In the genomic region with DNA sequence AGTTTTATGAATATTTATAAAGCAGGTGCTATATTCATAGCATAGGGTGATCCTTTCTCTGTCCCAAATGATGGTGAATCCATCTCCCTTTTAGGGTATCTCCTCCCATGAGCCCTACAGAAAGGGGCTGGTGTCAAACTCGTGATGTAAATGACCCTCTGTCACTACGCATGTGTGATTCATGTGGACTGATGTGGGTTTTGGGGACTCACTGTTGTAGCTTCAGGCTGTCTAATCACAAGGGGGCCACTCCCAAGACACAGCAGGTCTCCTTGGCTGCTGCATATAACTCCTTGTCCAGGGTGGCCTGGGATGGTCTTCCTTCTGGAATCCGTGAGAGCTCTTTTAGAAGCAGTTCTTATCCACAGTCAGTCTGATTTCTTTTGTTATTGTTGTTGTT, we compare ENCODE assay signal across 23 mouse cellular contexts. TPM values are rescaled to one million over a fixed set of nuclear protein-coding genes. Genes with fewer than 3 reads are reported as not detected.
DNase-seq lines count a peak whose midpoint lies in the region; ATAC-seq and TF ChIP-seq lines count a peak whose summit lies in the region.
"Had no signal": no experiment of that assay in that cellular context is flagged by ENCODE, and none has a peak within 500 bp of the region (broad histone marks: within the 10 kb centered on the region; RNA-seq: fewer than 3 reads in every experiment).

No protein-coding gene starts in this region.

- H3K4me2 ChIP-seq in liver, embryonic 12.5 days = 0 out of 2 replicates have a peak overlapping the region, but pooled peaks have one; percentile 9
- no peak overlapping the region for H3K4me2 ChIP-seq in liver, postnatal 0 days (ENCODE audit: low read depth, low read length)
- no peak overlapping the region for H3K4me2 ChIP-seq in liver, embryonic 16.5 days (ENCODE audit: low read depth, low read length)
- H3K4me2 ChIP-seq: embryonic facial prominence, embryonic 13.5 days; heart, embryonic 13.5 days; hindbrain, embryonic 15.5 days had no signal

- 0 out of 2 replicates have a peak overlapping the region, but pooled peaks have one; percentile 2 for H3K9ac ChIP-seq in liver, embryonic 12.5 days
- H3K9ac ChIP-seq in liver, postnatal 0 days (replicated peaks) = no peak overlapping the region
- peak overlapping the region; percentile 45 for H3K9ac ChIP-seq in ES-Bruce4 (ENCODE audit: low read depth, poor library complexity, severe bottlenecking)
- no peak overlapping the region for H3K9ac ChIP-seq in liver, embryonic 16.5 days (ENCODE audit: low read depth, low read length)
- H3K9ac ChIP-seq: hindbrain, embryonic 15.5 days had no signal

- peak; percentile 57 for ATAC-seq in liver, embryonic 12.5 days
- no peak for ATAC-seq in liver, postnatal 0 days
- ATAC-seq in liver, embryonic 16.5 days (ENCODE audit: low read depth) = no peak
- ATAC-seq: activated CD4-positive, CD25-positive, alpha-beta regulatory T cell, adult 4 months; forebrain, embryonic 14.5 days had no signal

- no peaks in the 10 kb centered on the region for H3K27me3 ChIP-seq in liver, embryonic 12.5 days (replicated peaks)
- no peaks in the 10 kb centered on the region for H3K27me3 ChIP-seq in liver, postnatal 0 days (ENCODE audit: insufficient read depth, low read length)
- no peaks in the 10 kb centered on the region for H3K27me3 ChIP-seq in ES-Bruce4 (ENCODE audit: control insufficient read depth, insufficient read depth, low read length, poor library complexity, severe bottlenecking)
- no peaks in the 10 kb centered on the region for H3K27me3 ChIP-seq in liver, embryonic 16.5 days (ENCODE audit: control insufficient read depth, insufficient read depth, low read depth, low read length)
- H3K27me3 ChIP-seq: CH12.LX; embryonic facial prominence, embryonic 13.5 days; heart, embryonic 13.5 days; hindbrain, embryonic 15.5 days had no signal

- peak overlapping the region; percentile 18; the same call in 1 of the 2 replicates for H3K27ac ChIP-seq in liver, embryonic 12.5 days
- H3K27ac ChIP-seq in liver, postnatal 0 days (ENCODE audit: low read depth) = no peak overlapping the region
- H3K27ac ChIP-seq in ES-Bruce4 (ENCODE audit: insufficient read depth, low read length) = peak overlapping the region; percentile 99
- H3K27ac ChIP-seq in liver, embryonic 16.5 days (ENCODE audit: low read length) = 0 out of 2 replicates have a peak overlapping the region, but pooled peaks have one; percentile 13
- H3K27ac ChIP-seq: heart, embryonic 13.5 days; hindbrain, embryonic 15.5 days had no signal

- WGBS in liver, embryonic 12.5 days (ENCODE audit: insufficient replicate concordance) = 62% methylated on average over 3 of the region's 3 CpGs
- whole genome bisulfite sequencing in liver, postnatal 0 days (ENCODE audit: insufficient replicate concordance) = 77% methylated on average over 3 of the region's 3 CpGs
- 55% methylated on average over 3 of the region's 3 CpGs for WGBS in liver, embryonic 16.5 days (ENCODE audit: insufficient replicate concordance)

- intact Hi-C loops in left cerebral cortex, postnatal 4 days (cut with DNase I) = no loop called here

- peaks cover 34% of the 10 kb centered on the region for H3K4me1 ChIP-seq in liver, embryonic 12.5 days
- peaks cover 17% of the 10 kb centered on the region for H3K4me1 ChIP-seq in liver, postnatal 0 days (ENCODE audit: insufficient read depth)
- peaks cover 15% of the 10 kb centered on the region for H3K4me1 ChIP-seq in ES-Bruce4 (ENCODE audit: control insufficient read depth, insufficient read depth, low read length)
- H3K4me1 ChIP-seq in liver, embryonic 16.5 days (ENCODE audit: control insufficient read depth, low read depth, low read length) = peaks cover 12% of the 10 kb centered on the region

- H3K9me3 ChIP-seq in liver, embryonic 12.5 days (replicated peaks) = no peaks in the 10 kb centered on the region
- no peaks in the 10 kb centered on the region for H3K9me3 ChIP-seq in liver, postnatal 0 days (ENCODE audit: low read length)
- no peaks in the 10 kb centered on the region for H3K9me3 ChIP-seq in ES-Bruce4 (replicated peaks; ENCODE audit: control insufficient read depth, insufficient read depth, low read length, poor library complexity, severe bottlenecking)
- no peaks in the 10 kb centered on the region for H3K9me3 ChIP-seq in liver, embryonic 16.5 days (replicated peaks; ENCODE audit: control insufficient read depth, low read length)
- H3K9me3 ChIP-seq: embryonic facial prominence, embryonic 13.5 days; forebrain, embryonic 10.5 days; hindbrain, embryonic 15.5 days had no signal

- no peak overlapping the region for H3K4me3 ChIP-seq in liver, embryonic 12.5 days
- no peak overlapping the region for H3K4me3 ChIP-seq in liver, postnatal 0 days (ENCODE audit: low read depth, low read length)
- H3K4me3 ChIP-seq in ES-Bruce4 (ENCODE audit: low read depth, low read length) = no peak overlapping the region
- H3K4me3 ChIP-seq in liver, embryonic 16.5 days (ENCODE audit: low read depth, low read length) = no peak overlapping the region
- H3K4me3 ChIP-seq: embryonic facial prominence, embryonic 13.5 days; forebrain, embryonic 10.5 days; heart, embryonic 13.5 days; hindbrain, embryonic 15.5 days had no signal

- H3K36me3 ChIP-seq in liver, embryonic 12.5 days = no peaks in the 10 kb centered on the region
- H3K36me3 ChIP-seq in liver, postnatal 0 days (replicated peaks; ENCODE audit: insufficient read depth, low read length) = no peaks in the 10 kb centered on the region
- no peaks in the 10 kb centered on the region for H3K36me3 ChIP-seq in ES-Bruce4 (ENCODE audit: control insufficient read depth, insufficient read depth, low read length, poor library complexity, severe bottlenecking)
- no peaks in the 10 kb centered on the region for H3K36me3 ChIP-seq in liver, embryonic 16.5 days (ENCODE audit: control insufficient read depth, insufficient read depth)
- H3K36me3 ChIP-seq: embryonic facial prominence, embryonic 13.5 days; forebrain, embryonic 10.5 days; heart, embryonic 13.5 days; hindbrain, embryonic 15.5 days had no signal

- no peak for DNase-seq in liver, postnatal 0 days
- DNase-seq in R1 (ENCODE audit: low read depth, low spot score) = peak; percentile 55
- DNase-seq in kidney, postnatal 25 days = no peak
- DNase-seq in left cerebral cortex, postnatal 4 days = no peak
- DNase-seq: adrenal gland, postnatal 14 days; cerebellum, adult 18-20 months; cerebellum, adult 9-11 months; cerebellum, postnatal 36 days; gastrocnemius, postnatal 36 days; heart, adult 11 months; heart, postnatal 36 days had no signal

- TF ChIP-seq POLR2A in ES-Bruce4 (IDR thresholded peaks at IDR 0.05; ENCODE audit: insufficient read depth, low read length) = no peak

- no peak for TF ChIP-seq CTCF in liver, postnatal 0 days (IDR thresholded peaks at IDR 0.05; ENCODE audit: low read depth)
- TF ChIP-seq CTCF in ES-Bruce4 (IDR thresholded peaks at IDR 0.05; ENCODE audit: low read depth, low read length) = no peak

- no peak for TF ChIP-seq EP300 in liver, postnatal 0 days (IDR thresholded peaks at IDR 0.05; ENCODE audit: low read depth)
- peak; percentile 60; the same call in 1 of the 2 replicates for TF ChIP-seq EP300 in ES-Bruce4 (IDR thresholded peaks at IDR 0.05; ENCODE audit: insufficient read depth, low read depth, low read length)

RNA-seq across cellular contexts. Expression of a gene that starts 14.6 kb away (rescaled TPM):
- 0.72 and 0.98 TPM in 2 replicates for polyA plus RNA-seq in liver, embryonic 12.5 days (2016; fragmentation: Nextera tagmentation; extraction: Ambion mirVana)
- polyA plus RNA-seq in liver, postnatal 0 days (2015; fragmentation: Nextera tagmentation; extraction: Ambion mirVana) = 1.1 and 1.4 TPM in 2 replicates
- polyA plus RNA-seq in ES-Bruce4 (2011; ENCODE audit: insufficient read depth, insufficient read length, low read depth, missing spikeins) = 1.9 and 3.6 TPM in 2 replicates
- polyA plus RNA-seq in liver, embryonic 16.5 days (2015; fragmentation: Nextera tagmentation; extraction: Ambion mirVana) = 0.95 and 1.1 TPM in 2 replicates
- under 1 TPM; 0.30 to 0.97 TPM for total RNA-seq in left cerebral cortex, postnatal 4 days (2021)
- total RNA-seq: MEL had no signal
- polyA plus RNA-seq: activated CD4-positive, CD25-positive, alpha-beta regulatory T cell, adult 4 months had no signal

RNA-seq across cellular contexts. Expression of a gene that starts 14.8 kb away (rescaled TPM):
- polyA plus RNA-seq in liver, embryonic 12.5 days (2016; fragmentation: Nextera tagmentation; extraction: Ambion mirVana) = 3.3 and 3.6 TPM in 2 replicates
- polyA plus RNA-seq in liver, postnatal 0 days (2015; fragmentation: Nextera tagmentation; extraction: Ambion mirVana) = 2.8 and 3.6 TPM in 2 replicates
- polyA plus RNA-seq in ES-Bruce4 (2011; ENCODE audit: insufficient read depth, insufficient read length, low read depth, missing spikeins) = 3.4 and 4.1 TPM in 2 replicates
- 2.5 and 2.8 TPM in 2 replicates for polyA plus RNA-seq in liver, embryonic 16.5 days (2015; fragmentation: Nextera tagmentation; extraction: Ambion mirVana)
- total RNA-seq in left cerebral cortex, postnatal 4 days (2021) = 1 to 10 TPM; 6.4 to 8.7 TPM
- total RNA-seq: CH12.LX, MEL had no signal
- polyA plus RNA-seq: activated CD4-positive, CD25-positive, alpha-beta regulatory T cell, adult 4 months had no signal

RNA-seq across cellular contexts. Expression of a gene that starts 24.9 kb away (rescaled TPM):
- polyA plus RNA-seq in liver, embryonic 12.5 days (2016; fragmentation: Nextera tagmentation; extraction: Ambion mirVana) = 0.14 and 0.23 TPM in 2 replicates
- polyA plus RNA-seq in liver, postnatal 0 days (2015; fragmentation: Nextera tagmentation; extraction: Ambion mirVana) = 0.46 and 0.83 TPM in 2 replicates
- 1.3 and 2.9 TPM in 2 replicates for polyA plus RNA-seq in ES-Bruce4 (2011; ENCODE audit: insufficient read depth, insufficient read length, low read depth, missing spikeins)
- polyA plus RNA-seq in liver, embryonic 16.5 days (2015; fragmentation: Nextera tagmentation; extraction: Ambion mirVana) = 0.17 and 0.40 TPM in 2 replicates
- total RNA-seq in left cerebral cortex, postnatal 4 days (2021) = 1 to 10 TPM in 1 of 2 experiments, under 1 TPM in 1; 0.93 to 1.3 TPM
- polyA plus RNA-seq: activated CD4-positive, CD25-positive, alpha-beta regulatory T cell, adult 4 months; forebrain, embryonic 10.5 days; hindbrain, embryonic 11.5 days had no signal

RNA-seq across cellular contexts. Expression of a gene that starts 28.6 kb away (rescaled TPM):
- polyA plus RNA-seq in liver, embryonic 12.5 days (2016; fragmentation: Nextera tagmentation; extraction: Ambion mirVana) = 53.8 and 56.2 TPM in 2 replicates
- 14.5 and 15.2 TPM in 2 replicates for polyA plus RNA-seq in liver, postnatal 0 days (2015; fragmentation: Nextera tagmentation; extraction: Ambion mirVana)
- polyA plus RNA-seq in ES-Bruce4 (2011; ENCODE audit: insufficient read depth, insufficient read length, low read depth, missing spikeins) = 198 and 221 TPM in 2 replicates
- 22.7 and 24.9 TPM in 2 replicates for polyA plus RNA-seq in liver, embryonic 16.5 days (2015; fragmentation: Nextera tagmentation; extraction: Ambion mirVana)
- 100 to 1,000 TPM; 117 to 129 TPM for total RNA-seq in left cerebral cortex, postnatal 4 days (2021)

RNA-seq across cellular contexts. Expression of a gene that starts 38.2 kb away (rescaled TPM):
- polyA plus RNA-seq in liver, embryonic 12.5 days (2016; fragmentation: Nextera tagmentation; extraction: Ambion mirVana) = 393 and 408 TPM in 2 replicates
- polyA plus RNA-seq in liver, postnatal 0 days (2015; fragmentation: Nextera tagmentation; extraction: Ambion mirVana) = 199 and 203 TPM in 2 replicates
- 1,464 and 1,502 TPM in 2 replicates for polyA plus RNA-seq in ES-Bruce4 (2011; ENCODE audit: insufficient read depth, insufficient read length, low read depth, missing spikeins)
- 223 and 225 TPM in 2 replicates for polyA plus RNA-seq in liver, embryonic 16.5 days (2015; fragmentation: Nextera tagmentation; extraction: Ambion mirVana)
- total RNA-seq in left cerebral cortex, postnatal 4 days (2021) = 100 to 1,000 TPM; 661 to 680 TPM

Comparison
In these comparisons a context has a peak if more than half of its experiments do, and no peak if none do; other contexts are left out.
1. H3K9ac ChIP-seq: peak in liver, embryonic 12.5 days (single experiment) and ES-Bruce4 (single experiment); none in liver, postnatal 0 days (single experiment) and liver, embryonic 16.5 days (single experiment).